Mouse (Mus musculus) liver, adult (tissue): ENCODE data around the gene Itgam.

ENCODE experiments used
- GATA4 ChIP-seq: IDR thresholded peaks from 2 replicates; pipeline ENCODE4 v1.6.1; 2014; ENCODE audit warnings: mild to moderate bottlenecking, low read length; ENCODE audit not compliant: insufficient replicate concordance

The Itgam gene

GRCm38 (mm10) chr7:128062456-128062855, at the start of gene Itgam, which contains the start of gene Gm49368:
Gene Itgam, plus strand, starts transcription at chr7:128062640.
Gene Gm49368, plus strand, starts transcription at chr7:128062683.
- no peak for TF ChIP-seq GATA4

- TF ChIP-seq GATA4: no peak
Observed at GRCm38 (mm10) chr7:128013116-128013515, 49.3 kb upstream of the Itgam start.

- TF ChIP-seq GATA4: no peak
Observed at GRCm38 (mm10) chr7:128016650-128017049, 45.8 kb upstream of the Itgam start.

DNA sequence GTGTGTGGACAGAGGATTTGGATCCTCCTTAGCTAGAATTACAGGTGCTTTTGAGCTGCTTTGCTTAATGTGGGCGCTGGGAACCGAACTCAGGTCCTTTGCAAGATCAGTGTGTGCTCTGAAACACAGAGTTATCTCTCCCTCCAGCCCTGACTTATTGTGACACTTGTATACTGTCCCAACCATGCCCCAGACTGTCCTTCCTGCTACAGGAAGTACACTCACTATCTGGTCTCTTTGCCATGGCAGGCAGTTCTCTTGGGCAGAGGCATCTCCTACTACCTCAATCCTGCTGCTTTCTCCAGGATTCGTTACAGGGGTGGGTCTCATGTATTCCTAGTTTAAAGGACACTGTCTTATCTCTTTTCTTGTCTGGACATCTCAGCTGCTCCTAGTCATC, 44.2 kb upstream of the Itgam start:
- TF ChIP-seq GATA4: no peak

GRCm38 (mm10) chr7:128019187-128019586, 43.3 kb upstream of the Itgam start:
- no peak for TF ChIP-seq GATA4

DNA sequence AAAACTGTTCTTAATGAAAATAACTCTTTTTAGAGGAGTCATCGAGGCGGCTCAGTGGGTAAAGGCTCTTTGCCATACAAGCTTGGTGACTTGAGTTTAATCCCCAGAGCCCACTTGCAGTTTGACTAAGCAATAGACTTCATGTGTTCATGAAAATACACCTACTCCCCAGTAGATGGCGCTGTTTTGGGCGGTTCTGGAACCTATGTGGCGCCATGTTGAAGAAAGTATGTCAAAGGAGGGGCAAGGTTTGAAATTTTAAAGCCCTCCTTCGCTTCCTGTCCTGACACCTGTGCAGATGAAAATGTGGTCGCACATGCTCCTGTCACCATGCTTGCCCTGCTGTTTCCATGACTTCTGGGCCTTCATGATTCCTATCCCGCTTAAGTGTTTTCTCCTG, 39.5 kb upstream of the Itgam start:
- no peak for TF ChIP-seq GATA4

DNA sequence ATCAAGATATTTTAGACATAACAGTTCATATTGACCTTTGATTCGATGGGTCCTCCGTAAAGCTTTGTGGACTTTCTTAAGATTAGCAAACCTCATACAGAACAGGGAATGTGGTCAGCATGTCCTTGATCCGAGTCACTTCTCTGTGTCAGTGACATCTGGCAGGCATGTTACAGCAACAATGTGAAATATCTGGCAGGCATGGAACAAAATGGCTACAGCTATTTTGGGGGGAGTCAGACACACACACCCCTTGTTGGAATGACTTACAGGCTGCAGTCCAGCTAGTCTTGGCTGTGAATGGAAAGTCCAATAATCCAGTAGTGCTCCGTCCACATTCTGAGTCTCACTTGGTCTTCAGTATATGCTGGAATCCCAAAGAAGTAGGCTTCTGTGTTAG, 38.9 kb upstream of the Itgam start:
- TF ChIP-seq GATA4: no peak

- no peak for TF ChIP-seq GATA4
Observed at GRCm38 (mm10) chr7:128024364-128024763, 38.1 kb upstream of the Itgam start.

- TF ChIP-seq GATA4: no peak
Observed at GRCm38 (mm10) chr7:128024932-128025331, 37.5 kb upstream of the Itgam start.

DNA sequence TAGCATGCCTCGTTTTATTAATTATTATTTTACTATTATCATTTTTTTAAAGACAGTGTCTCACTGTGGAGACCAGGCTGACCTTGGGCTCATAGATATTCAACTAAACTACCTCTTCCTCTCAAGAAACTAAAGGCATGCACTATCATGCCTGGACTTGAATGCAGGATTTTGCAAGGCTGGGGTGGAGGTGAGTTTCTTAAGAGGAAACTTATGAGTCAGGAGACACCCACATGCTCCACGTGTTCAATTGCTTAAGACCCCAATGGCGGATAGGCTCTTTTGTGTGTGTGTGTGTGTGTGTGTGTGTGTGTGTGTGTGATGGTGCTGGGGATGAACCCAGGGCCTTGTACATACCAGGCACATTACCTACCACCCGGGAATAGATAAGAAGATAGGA, 37.1 kb upstream of the Itgam start:
- TF ChIP-seq GATA4: no peak

GRCm38 (mm10) chr7:128031403-128031976, 30.9 kb upstream of the Itgam start:
- no peak for TF ChIP-seq GATA4

GRCm38 (mm10) chr7:128032290-128032988, 30.0 kb upstream of the Itgam start:
- TF ChIP-seq GATA4: no peak

DNA sequence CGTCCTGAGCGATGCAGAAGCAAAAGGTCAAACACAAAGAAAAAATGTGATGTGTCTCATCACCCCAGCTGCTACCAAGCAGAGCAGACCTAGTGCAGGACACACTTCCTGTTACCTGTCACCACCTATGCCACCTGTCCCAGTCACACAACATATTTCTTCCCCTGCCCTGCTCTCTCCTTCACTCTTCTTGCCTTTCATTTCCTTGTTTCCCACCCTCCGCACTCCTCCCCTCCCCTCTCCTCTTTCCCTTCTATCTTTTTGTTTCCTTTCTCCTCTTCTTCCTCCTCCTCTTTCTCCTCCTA, 29.5 kb upstream of the Itgam start:
- TF ChIP-seq GATA4: no peak

- no peak for TF ChIP-seq GATA4
Observed at GRCm38 (mm10) chr7:128033616-128034015, 28.8 kb upstream of the Itgam start.

- no peak for TF ChIP-seq GATA4
Observed at GRCm38 (mm10) chr7:128044142-128044785, 18.2 kb upstream of the Itgam start.

GRCm38 (mm10) chr7:128045640-128046039, 16.8 kb upstream of the Itgam start:
- TF ChIP-seq GATA4: no peak
